Mouse (Mus musculus) mouse trophoblast stem cell (cell line): Measurements from ENCODE around the gene Dennd2a.
"Not testable (repeated sequence)": the region's sequence is repeated elsewhere in the genome, so short reads cannot be mapped to it uniquely, and the experiment has no call there.

Experiments
- in situ Hi-C, 2 experiments: fragments of 300-500 bp; cut with MseI, MboI; formaldehyde crosslinking; loops; 2 replicates in 1 of 2; 3 replicates in 1 of 2; pipeline ENCODE4 v1.15.1; 2025

Gene Dennd2a

DNA sequence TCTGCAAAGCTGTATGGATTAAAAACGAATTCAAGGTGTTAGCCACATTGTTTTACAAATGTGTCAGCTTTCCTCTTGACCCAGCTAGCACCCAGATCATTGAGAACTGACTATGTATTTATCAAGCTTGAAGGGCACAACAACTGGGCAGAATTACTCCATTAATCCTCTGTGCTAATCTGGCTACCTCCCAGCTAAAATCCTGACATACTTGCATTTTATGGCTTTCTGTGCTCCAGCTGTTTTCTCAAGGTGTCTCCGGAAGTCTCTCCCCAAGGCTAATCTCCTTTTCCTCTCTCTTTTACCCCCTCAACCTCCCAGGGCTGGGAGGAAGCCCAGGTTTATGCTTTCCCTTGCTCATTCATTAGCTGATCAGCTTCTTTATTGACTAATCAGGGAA is 103.1 kb downstream of the Dennd2a start:
- in situ Hi-C loops = loop anchor here (5.0 kb wide), 2 partner anchors 37 to 42 kb away; no protein-coding TSS in a partner anchor

- in situ Hi-C loops = loop anchor here (5.0 kb wide), 2 partner anchors 36 to 41 kb away; no protein-coding TSS in a partner anchor
Observed at GRCm38 (mm10) chr6:39453564-39453963, 104.1 kb downstream of the Dennd2a start.

DNA sequence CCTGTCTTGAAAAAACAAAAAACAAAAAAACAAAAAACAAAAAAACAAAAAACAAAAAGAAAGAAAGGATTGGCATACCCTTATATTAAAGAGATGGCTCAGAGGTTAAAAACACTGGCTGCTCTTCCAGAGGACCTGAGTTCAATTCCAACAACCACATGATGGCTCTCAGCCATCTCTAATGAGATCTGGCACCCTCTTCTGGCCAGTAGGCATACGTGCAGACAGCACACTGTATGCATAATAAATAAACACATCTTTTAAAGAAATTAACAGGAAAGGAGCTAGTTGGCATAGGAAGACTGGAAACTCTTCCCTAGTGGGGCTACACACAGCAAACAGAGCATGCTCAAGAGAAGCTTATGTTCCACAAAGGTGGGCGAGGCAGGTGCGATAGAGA is 106.6 kb downstream of the Dennd2a start:
- in situ Hi-C loops = loop anchor here (5.0 kb wide), 2 partner anchors 34 to 39 kb away; no protein-coding TSS in a partner anchor

DNA sequence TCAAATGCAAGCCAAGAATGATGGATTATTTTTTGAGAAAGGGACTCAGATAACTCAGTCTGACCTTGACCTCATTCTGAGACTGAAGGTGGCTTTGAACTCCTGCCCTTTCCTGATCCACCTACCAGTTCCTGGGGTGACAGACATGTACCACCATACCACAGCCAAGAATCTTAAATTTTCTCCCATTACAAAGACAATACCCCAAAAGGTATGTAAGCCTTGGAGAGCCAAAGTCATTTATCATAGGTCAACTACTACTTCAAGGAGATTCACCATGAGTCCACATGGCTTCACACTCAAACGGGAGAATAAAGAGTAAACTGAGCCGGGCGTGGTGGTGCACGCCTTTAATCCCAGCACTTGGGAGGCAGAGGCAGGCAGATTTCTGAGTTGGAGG is 107.1 kb downstream of the Dennd2a start:
- in situ Hi-C loops = loop anchor here (5.0 kb wide), 2 partner anchors 33 to 38 kb away; no protein-coding TSS in a partner anchor

DNA sequence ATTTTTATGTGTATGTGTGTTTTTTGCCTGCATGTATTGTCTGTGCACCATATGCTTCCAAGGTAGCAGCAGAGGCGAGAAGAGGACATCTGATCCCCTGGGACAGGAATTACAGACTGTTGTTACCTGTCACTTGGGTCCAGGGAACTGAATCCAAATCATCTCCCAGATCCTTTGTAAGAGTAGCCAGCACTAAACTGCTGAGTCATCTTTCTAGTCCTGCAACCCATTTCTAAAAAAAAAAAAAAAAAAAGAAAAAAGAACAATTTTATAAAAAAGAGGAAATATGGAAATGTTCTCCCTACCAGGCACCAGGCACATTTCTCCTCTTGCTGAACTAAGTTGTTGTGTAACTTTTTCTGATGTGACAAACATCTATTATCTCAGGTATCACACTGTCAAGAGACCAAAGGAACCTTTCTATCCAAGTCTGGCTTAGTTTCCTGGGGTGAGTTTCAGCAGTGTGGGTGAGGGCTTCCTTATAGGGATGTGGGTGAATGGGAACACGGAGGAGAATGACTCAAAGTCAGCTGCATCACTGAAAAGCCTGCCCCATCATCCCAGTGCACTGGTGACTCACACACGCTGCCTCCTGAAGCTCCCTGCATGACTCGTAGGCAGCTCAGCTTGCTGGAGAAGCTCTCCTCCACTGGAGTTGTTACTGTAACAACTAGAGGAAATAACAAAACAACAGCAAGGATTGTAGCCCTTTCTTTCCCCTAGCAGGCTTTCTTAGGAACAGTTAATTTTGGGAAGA is 110.1 kb downstream of the Dennd2a start:
- in situ Hi-C loops = no loop called here

GRCm38 (mm10) chr6:39445801-39446572 is 111.7 kb downstream of the Dennd2a start:
- in situ Hi-C loops = no loop called here

DNA sequence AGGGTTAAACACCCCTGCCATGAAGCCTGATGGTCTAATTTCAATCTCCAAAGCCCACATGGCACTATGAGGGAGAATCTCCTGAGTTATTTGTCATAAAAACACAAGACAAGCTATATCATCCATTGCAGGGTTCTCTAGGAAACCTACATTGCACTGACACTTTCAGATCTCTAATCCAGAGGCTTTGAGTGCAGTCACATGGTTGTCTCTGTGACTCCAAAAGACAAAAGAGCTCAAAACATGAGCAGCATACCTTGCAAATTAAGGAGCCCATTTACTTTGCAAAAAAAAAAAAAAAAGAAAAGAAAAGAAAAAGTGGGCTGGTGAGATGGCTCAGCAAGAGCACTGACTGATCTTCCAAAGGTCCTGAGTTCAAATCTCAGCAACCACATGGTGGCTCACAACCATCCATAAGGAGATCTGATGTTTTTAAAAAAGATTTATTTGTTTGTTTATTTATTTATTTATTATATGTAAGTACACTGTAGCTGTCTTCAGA is 114.8 kb downstream of the Dennd2a start:
- in situ Hi-C loops = no loop called here

DNA sequence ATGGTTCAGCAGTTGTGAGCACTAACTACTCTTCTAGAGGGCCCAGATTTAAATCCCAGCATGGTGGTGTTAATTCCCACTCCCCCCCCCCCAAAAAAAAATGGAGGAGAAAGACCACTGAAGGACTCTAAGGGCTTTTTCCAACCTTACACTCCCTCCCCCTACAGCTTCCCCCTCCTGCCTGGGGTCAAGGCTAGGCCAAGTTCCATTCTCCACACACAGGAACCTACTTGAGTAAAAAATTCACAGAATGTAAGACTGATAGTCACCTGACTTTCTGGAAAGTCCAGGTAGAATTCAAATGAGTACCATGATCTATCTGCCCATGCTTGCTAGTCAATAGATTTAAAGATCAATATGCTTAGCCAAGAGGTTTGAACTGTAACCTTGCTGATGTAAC is 117.5 kb downstream of the Dennd2a start:
- in situ Hi-C loops = no loop called here

- in situ Hi-C loops = not testable (repeated sequence)
Observed at GRCm38 (mm10) chr6:39437519-39437918, 120.1 kb downstream of the Dennd2a start.

DNA sequence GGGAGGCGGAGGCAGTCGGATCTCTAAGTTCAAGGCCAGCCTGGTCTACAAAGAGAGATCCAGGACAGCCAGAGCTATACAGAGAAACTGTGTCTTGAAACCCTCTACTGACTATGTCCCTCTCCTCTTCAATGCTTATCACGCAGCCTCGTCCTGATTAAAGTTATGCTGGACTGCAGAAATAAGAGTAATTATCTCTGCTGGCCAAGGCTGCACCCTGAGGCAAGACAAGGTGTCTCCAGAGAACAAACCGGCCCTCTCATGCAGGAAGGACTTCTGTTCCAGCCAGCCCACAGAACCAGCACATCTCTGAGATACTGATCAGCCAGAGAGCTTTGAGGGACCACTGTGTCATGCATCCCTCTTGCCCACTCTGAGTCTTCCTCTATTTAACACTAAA is 121.8 kb downstream of the Dennd2a start:
- in situ Hi-C loops = no loop called here

DNA sequence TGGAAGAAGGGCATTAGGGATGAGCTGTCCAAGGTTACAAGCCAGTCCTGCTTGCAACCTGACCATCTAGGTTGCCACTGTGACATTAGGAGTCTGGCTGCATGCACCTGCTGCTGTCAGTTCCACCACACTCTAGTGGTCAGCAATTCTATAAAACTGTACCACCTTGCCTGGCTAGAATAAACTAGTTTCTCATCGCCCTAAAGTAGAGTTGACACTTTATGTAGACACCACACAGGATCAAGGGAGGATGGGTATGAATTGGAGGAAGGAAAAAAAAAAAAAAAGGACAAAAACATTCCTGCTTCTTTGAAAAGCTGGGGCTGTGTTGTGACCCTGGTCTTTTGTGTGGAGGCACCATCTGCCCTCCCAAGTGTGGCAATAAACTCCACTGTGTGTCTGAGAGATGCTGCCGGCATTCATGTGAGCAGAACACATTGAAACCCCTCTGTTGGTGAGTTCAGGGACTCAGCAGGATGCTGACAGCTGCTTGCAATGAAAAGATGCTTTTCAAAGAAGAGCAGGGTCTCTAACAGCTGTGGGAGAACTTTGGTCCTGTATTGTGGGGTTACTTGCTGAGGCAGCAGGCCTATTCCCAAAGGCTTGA is 122.7 kb downstream of the Dennd2a start:
- in situ Hi-C loops = no loop called here

GRCm38 (mm10) chr6:39434111-39434885 is 123.4 kb downstream of the Dennd2a start:
- in situ Hi-C loops = no loop called here

GRCm38 (mm10) chr6:39433701-39434100 is 124.0 kb downstream of the Dennd2a start:
- in situ Hi-C loops = no loop called here

DNA sequence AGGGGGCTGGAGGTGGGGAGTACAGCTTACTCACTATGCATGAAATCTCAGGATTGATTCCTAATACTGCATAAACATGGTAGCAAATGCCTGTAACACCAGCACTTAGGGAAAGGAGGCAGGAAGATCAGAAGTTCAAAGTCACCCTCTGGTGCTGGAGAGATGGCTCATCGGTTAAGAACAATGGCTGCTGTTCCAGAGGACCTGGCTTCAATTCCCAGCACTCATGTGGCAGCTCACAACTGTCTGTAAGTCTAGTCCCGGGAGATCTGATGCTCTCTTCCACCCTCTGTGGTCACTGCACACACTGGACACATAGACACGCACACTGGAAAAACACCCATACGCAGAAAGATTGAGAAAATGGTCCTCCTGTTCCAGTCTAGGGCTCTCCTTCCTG is 124.5 kb downstream of the Dennd2a start:
- in situ Hi-C loops = no loop called here

GRCm38 (mm10) chr6:39430722-39431121 is 126.9 kb downstream of the Dennd2a start:
- in situ Hi-C loops = no loop called here

DNA sequence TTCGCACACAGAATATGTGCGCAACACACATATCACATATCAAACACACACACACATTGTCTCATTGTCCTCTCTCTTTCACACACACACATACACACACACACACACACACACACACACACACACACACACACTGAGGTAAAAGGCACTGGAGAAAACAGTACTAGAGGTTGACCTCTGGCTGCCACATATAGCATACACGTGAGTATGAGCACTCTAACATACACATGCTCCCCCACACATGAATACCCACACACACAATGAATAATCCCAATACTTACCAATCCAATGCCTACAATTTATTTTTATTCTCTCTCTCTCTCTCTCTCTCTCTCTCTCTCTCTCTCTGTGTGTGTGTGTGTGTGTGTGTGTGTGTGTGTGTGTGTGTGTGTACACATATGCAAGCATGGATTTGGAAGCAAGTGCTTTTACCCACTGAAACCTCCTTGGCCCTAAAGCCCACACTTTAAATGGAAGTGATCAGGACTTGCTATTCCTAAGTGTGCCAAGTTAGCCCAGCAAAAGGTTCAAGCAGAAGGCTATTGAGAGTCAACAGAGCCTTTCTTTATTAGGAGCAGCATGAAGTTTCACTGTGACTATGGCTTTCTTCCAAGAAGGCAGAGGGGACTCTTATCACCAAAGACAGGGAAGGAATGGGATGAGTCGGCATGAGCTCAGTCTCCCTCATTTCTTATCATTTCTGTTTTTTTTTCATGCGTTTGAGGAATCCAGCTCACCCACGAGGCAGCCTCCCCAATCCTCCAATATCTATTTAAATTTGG is 128.5 kb downstream of the Dennd2a start:
- in situ Hi-C loops = no loop called here

GRCm38 (mm10) chr6:39427276-39428003 is 130.2 kb downstream of the Dennd2a start:
- in situ Hi-C loops = no loop called here

GRCm38 (mm10) chr6:39426725-39427124 is 130.9 kb downstream of the Dennd2a start:
- in situ Hi-C loops = no loop called here

DNA sequence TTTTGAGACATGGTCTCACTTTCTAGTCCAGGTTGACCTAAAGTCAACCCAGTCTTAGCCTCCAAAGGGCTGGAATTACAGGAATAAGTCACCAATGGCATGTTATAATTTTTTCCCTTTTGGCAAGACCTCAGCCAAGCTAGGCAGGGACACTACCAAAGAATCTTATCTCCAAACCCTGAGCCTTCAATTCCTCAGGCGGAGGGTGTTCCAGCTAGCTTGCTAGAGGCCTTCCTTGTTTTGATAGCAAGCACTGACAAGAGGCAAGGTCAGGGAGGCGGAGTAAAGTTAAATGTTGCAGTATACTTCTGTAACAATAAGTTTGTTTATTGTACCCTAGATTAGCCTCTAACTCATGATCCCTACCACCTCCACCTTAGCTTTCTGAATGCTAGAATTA is 132.5 kb downstream of the Dennd2a start:
- in situ Hi-C loops = no loop called here

GRCm38 (mm10) chr6:39423686-39424085 is 134.0 kb downstream of the Dennd2a start:
- in situ Hi-C loops = no loop called here
